Mouse (Mus musculus): ENCODE results near the gene Nkain4.

Gene Nkain4

GRCm38 (mm10) chr2:180954061-180955047 is at the start of gene Nkain4:
Nkain4 (minus strand) TSS chr2:180954699.
- DNase-seq (ENCODE audit: low spot score in 2 of 2) = peak; percentile 80 to 84

GRCm38 (mm10) chr2:180996905-180997304 is 42.4 kb upstream of the Nkain4 start:
- DNase-seq (ENCODE audit: low spot score in 2 of 2) = no peak

- DNase-seq (ENCODE audit: low spot score in 2 of 2) = peak; percentile 69 to 75
Measured at GRCm38 (mm10) chr2:180996436-180996835, 41.9 kb upstream of the Nkain4 start.

GRCm38 (mm10) chr2:180995457-180995856 is 41.0 kb upstream of the Nkain4 start:
- no peak for DNase-seq (ENCODE audit: low spot score in 2 of 2)

GRCm38 (mm10) chr2:180994360-180994759 is 39.9 kb upstream of the Nkain4 start:
- DNase-seq (ENCODE audit: low spot score in 2 of 2) = no peak

GRCm38 (mm10) chr2:180990347-180990746 is 35.8 kb upstream of the Nkain4 start:
- no peak for DNase-seq (ENCODE audit: low spot score in 2 of 2)

GRCm38 (mm10) chr2:180988948-180989347 is 34.4 kb upstream of the Nkain4 start:
- no peak for DNase-seq (ENCODE audit: low spot score in 2 of 2)

- peak in 1 of 2 experiments; percentile 46 for DNase-seq (ENCODE audit: low spot score in 2 of 2)
Measured at GRCm38 (mm10) chr2:180988347-180988913, 33.9 kb upstream of the Nkain4 start.

GRCm38 (mm10) chr2:180987432-180988030 is 33.0 kb upstream of the Nkain4 start:
- peak; percentile 48 to 62 for DNase-seq (ENCODE audit: low spot score in 2 of 2)

- DNase-seq (ENCODE audit: low spot score in 2 of 2) = no peak
Measured at GRCm38 (mm10) chr2:180987001-180987400, 32.5 kb upstream of the Nkain4 start.

GRCm38 (mm10) chr2:180986449-180986848 is 31.9 kb upstream of the Nkain4 start, which contains the start of gene Col20a1:
Col20a1 (plus strand) TSS chr2:180986535.
- DNase-seq (ENCODE audit: low spot score in 2 of 2) = no peak

GRCm38 (mm10) chr2:180985635-180986034 is 31.1 kb upstream of the Nkain4 start:
- no peak for DNase-seq (ENCODE audit: low spot score in 2 of 2)

GRCm38 (mm10) chr2:180981133-180981532 is 26.6 kb upstream of the Nkain4 start:
- DNase-seq (ENCODE audit: low spot score in 2 of 2) = no peak

GRCm38 (mm10) chr2:180967010-180967763 is 12.7 kb upstream of the Nkain4 start, which contains the start of gene Arfgap1:
Arfgap1 (plus strand) TSS chr2:180967225.
- DNase-seq (ENCODE audit: low spot score in 2 of 2) = peak; percentile 96

GRCm38 (mm10) chr2:180966092-180966882 is 11.8 kb upstream of the Nkain4 start:
- DNase-seq (ENCODE audit: low spot score in 2 of 2) = no peak

GRCm38 (mm10) chr2:180963956-180964355 is 9.5 kb upstream of the Nkain4 start:
- DNase-seq (ENCODE audit: low spot score in 2 of 2) = peak in 1 of 2 experiments; percentile 75

- no peak for DNase-seq (ENCODE audit: low spot score in 2 of 2)
Measured at GRCm38 (mm10) chr2:180962616-180963308, 8.3 kb upstream of the Nkain4 start.

- no peak for DNase-seq (ENCODE audit: low spot score in 2 of 2)
Measured at GRCm38 (mm10) chr2:180960187-180960586, 5.7 kb upstream of the Nkain4 start.

- no peak for DNase-seq (ENCODE audit: low spot score in 2 of 2)
Measured at GRCm38 (mm10) chr2:180959605-180960004, 5.1 kb upstream of the Nkain4 start.

- DNase-seq (ENCODE audit: low spot score in 2 of 2) = no peak
Measured at GRCm38 (mm10) chr2:180953638-180954037, 861 bp downstream of the Nkain4 start.
